Mouse (Mus musculus): ENCODE results near the gene Lemd2.

- TF ChIP-seq EP300 (optimal IDR thresholded peaks at IDR 0.05) (no peak), CTCF (IDR thresholded peaks at IDR 0.05; ENCODE audit: low read depth) (no peak)
Measured at GRCm38 (mm10) chr17:27196206-27196605, 8.1 kb downstream of the Lemd2 start.
